ENCODE assay signal across 8 mouse cellular contexts in genomic region chr15:86168505-86168867, GRCm38 (mm10). TPM values are rescaled to one million over a fixed set of nuclear protein-coding genes. Genes with fewer than 3 reads are reported as not detected.
A peak's percentile ranks its signal among the peaks of the same experiment; 100 is the strongest.
DNase-seq lines count a peak whose midpoint lies in the region; ATAC-seq and TF ChIP-seq lines count a peak whose summit lies in the region.

No protein-coding gene starts in this region.

- 36% methylated on average over 7 of the region's 7 CpGs for WGBS in heart, embryonic 13.5 days
- 25% methylated on average over 7 of the region's 7 CpGs for WGBS in lung, adult 2 months
- 59% methylated on average over 7 of the region's 7 CpGs for WGBS in stomach, embryonic 15.5 days

- H3K9me3 ChIP-seq in heart, embryonic 13.5 days, result no peaks in the 10 kb centered on the region
- no peaks in the 10 kb centered on the region for H3K9me3 ChIP-seq in stomach, embryonic 15.5 days

- H3K36me3 ChIP-seq in heart, embryonic 13.5 days, result peaks cover 23% of the 10 kb centered on the region
- H3K36me3 ChIP-seq in stomach, embryonic 15.5 days, result no peaks in the 10 kb centered on the region

- H3K4me1 ChIP-seq in heart, embryonic 13.5 days, result peaks cover 57% of the 10 kb centered on the region
- H3K4me1 ChIP-seq in lung, adult 2 months (ENCODE audit: control insufficient read depth, insufficient read depth, low read length), result peaks cover 34% of the 10 kb centered on the region
- H3K4me1 ChIP-seq in stomach, embryonic 15.5 days, result peaks cover 10% of the 10 kb centered on the region; the same call in 1 of the 2 replicates

- H3K4me3 ChIP-seq in heart, embryonic 13.5 days, result no peak overlapping the region
- no peak overlapping the region for H3K4me3 ChIP-seq in lung, adult 2 months (replicated peaks; ENCODE audit: extremely low read depth, low read depth, low read length)
- H3K4me3 ChIP-seq in stomach, embryonic 15.5 days (replicated peaks), result no peak overlapping the region

- peak overlapping the region; percentile 24 for H3K4me2 ChIP-seq in heart, embryonic 13.5 days
- H3K4me2 ChIP-seq in stomach, embryonic 15.5 days, result no peak overlapping the region

- no peak for TF ChIP-seq CTCF in lung, adult 2 months (IDR thresholded peaks at IDR 0.05; ENCODE audit: insufficient read depth, low read length)

- TF ChIP-seq POLR2A in lung, adult 2 months (IDR thresholded peaks at IDR 0.05; ENCODE audit: borderline replicate concordance, extremely low read depth, low read depth, low read length), result no peak; the same call in 1 of the 2 replicates

- peak; percentile 29 to 57 for DNase-seq in heart, adult 9 months (ENCODE audit: low spot score in 2 of 2)
- no peak for DNase-seq in heart, adult 8-10 months (ENCODE audit: low spot score)
- peak; percentile 31 for DNase-seq in T-cell, adult 2 months (ENCODE audit: low spot score)
- DNase-seq in lung, adult 2 months, result peak; percentile 29
- DNase-seq in adrenal gland, postnatal 10 days, result no peak
- no peak for DNase-seq in gastrocnemius, adult 8-10 months (ENCODE audit: low spot score in 2 of 2)

- no peak overlapping the region for H3K9ac ChIP-seq in heart, embryonic 13.5 days
- no peak overlapping the region for H3K9ac ChIP-seq in stomach, embryonic 15.5 days

- no peaks in the 10 kb centered on the region for H3K27me3 ChIP-seq in heart, embryonic 13.5 days (replicated peaks)
- no peaks in the 10 kb centered on the region for H3K27me3 ChIP-seq in stomach, embryonic 15.5 days (replicated peaks)

- peak overlapping the region; percentile 66 for H3K27ac ChIP-seq in heart, embryonic 13.5 days (replicated peaks)
- 0 out of 2 replicates have a peak overlapping the region, but pooled peaks have one; percentile 0 for H3K27ac ChIP-seq in stomach, embryonic 15.5 days

- no peak for ATAC-seq in heart, embryonic 13.5 days (ENCODE audit: extremely low read depth, insufficient number of reproducible peaks, low FRiP score, low TSS enrichment)
- ATAC-seq in stomach, embryonic 15.5 days (ENCODE audit: insufficient read depth, low FRiP score, low read depth), result no peak

RNA-seq across cellular contexts. Expression of gene Cerk, which starts 17.5 kb away (rescaled TPM):
- total RNA-seq in heart, adult 8-10 months (2022), result 10 to 100 TPM; 25.5 to 32.9 (median 29.4) TPM
- 12.4 and 13.2 TPM in 2 replicates for polyA plus RNA-seq in heart, embryonic 13.5 days (2015; fragmentation: Nextera tagmentation; extraction: Ambion mirVana)
- 38.2 and 40.8 TPM in 2 replicates for polyA plus RNA-seq in lung, adult 2 months (2012; rRNA removed)
- polyA plus RNA-seq in stomach, embryonic 15.5 days (2015; fragmentation: Nextera tagmentation; extraction: Ambion mirVana), result 11.0 and 12.1 TPM in 2 replicates
- total RNA-seq in adrenal gland, postnatal 10 days (2021), result 10 to 100 TPM; 21.1 to 26.4 TPM
- total RNA-seq in gastrocnemius, adult 8-10 months (2022), result 1 to 10 TPM; 3.2 to 4.4 (median 3.8) TPM

RNA-seq across cellular contexts. Expression of gene Tbc1d22a, which starts 45.8 kb away (rescaled TPM):
- total RNA-seq in heart, adult 8-10 months (2022), result 10 to 100 TPM; 24.9 to 30.8 (median 27.7) TPM
- 8.8 and 9.1 TPM in 2 replicates for polyA plus RNA-seq in heart, embryonic 13.5 days (2015; fragmentation: Nextera tagmentation; extraction: Ambion mirVana)
- 31.9 and 34.7 TPM in 2 replicates for polyA plus RNA-seq in lung, adult 2 months (2012; rRNA removed)
- 10.4 TPM in 2 replicates for polyA plus RNA-seq in stomach, embryonic 15.5 days (2015; fragmentation: Nextera tagmentation; extraction: Ambion mirVana)
- total RNA-seq in adrenal gland, postnatal 10 days (2021), result 10 to 100 TPM; 26.2 to 31.6 TPM
- total RNA-seq in gastrocnemius, adult 8-10 months (2022), result 10 to 100 TPM; 14.7 to 15.7 (median 15.3) TPM

Comparison
In these comparisons a context has a peak if more than half of its experiments do, and no peak if none do; other contexts are left out.
1. DNase-seq: peak in heart, adult 9 months (2 of 2), T-cell, adult 2 months (single experiment) and lung, adult 2 months (single experiment); none in heart, adult 8-10 months (single experiment), adrenal gland, postnatal 10 days (single experiment) and gastrocnemius, adult 8-10 months (0 of 2).
2. RNA of gene Cerk, which starts 17.5 kb away (total RNA-seq): 25.5 to 32.9 TPM in heart, adult 8-10 months and 21.1 to 26.4 TPM in adrenal gland, postnatal 10 days; 3.2 to 4.4 TPM in gastrocnemius, adult 8-10 months; every median in the first group is over 4 times any median in the second.